Mouse (Mus musculus): ENCODE data around the gene Spag8.

The Spag8 gene

DNA sequence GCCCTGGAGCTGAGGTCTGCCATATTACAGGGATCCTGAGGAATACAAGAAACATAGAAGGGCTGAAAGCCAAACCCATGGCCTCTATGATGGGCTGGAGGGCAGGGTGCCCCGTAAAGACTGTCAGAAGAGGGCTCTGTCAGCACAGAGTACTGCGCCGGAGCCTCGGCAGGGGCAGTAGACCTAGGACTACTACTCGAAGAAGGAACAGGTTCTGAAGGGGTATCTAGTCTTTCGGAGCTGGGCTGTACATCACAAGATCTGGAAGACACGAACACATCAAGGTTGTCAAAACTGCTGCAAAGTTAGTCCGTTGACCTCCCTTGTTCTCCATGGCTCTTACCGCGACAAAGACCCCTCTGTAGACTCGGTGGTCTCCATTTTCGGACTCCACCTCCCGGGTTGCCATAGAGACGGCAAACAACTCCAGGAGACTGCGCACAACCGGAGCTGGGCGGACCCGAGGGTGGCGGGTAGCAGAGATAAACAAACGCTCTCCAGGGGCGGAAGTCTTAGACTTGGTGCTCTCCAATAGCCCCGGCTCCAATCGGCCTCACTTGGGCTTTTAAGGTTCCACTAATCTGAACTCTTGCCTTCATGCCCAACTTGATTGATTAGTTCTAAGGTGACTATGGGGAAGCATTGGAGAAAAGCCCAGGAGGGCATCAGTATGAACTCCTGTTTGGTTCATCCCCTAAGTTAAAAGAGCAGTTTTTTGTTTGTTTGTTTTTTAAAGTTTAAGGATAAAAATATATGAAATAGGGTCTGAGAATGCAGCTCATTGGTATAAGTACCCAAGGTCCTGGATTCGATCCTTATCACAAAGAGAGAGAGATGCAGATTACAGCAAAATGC is at the start of gene Spag8:
Spag8 (minus strand) TSS at position 434 of the 855 bp plus-strand sequence.
- peak; percentile 30 to 34 for DNase-seq (ENCODE audit: low spot score in 2 of 2)

DNA sequence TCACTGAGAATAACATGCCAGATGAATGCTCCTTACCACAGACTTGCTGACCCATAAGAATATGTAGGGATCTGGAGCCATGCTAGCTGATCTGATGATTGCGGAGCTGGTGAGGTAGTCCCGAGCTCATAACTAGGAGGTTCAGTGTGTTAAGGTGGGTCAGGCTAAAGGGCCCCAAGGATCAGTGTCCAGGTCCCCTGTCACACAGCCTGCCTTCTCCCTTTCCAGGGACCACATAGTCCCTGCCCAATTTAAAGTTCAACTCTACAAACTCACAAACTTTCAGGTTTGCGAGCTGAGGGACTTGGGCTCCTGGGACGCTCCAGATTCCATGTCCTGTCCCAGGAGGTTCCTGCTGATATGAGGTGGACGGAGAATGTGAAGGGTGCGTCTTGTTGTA is 47.3 kb upstream of the Spag8 start, which contains the start of gene Olfr70:
Olfr70 (minus strand) TSS at position 101 of the 400 bp plus-strand sequence.
- no peak for DNase-seq (ENCODE audit: low spot score in 2 of 2)

DNA sequence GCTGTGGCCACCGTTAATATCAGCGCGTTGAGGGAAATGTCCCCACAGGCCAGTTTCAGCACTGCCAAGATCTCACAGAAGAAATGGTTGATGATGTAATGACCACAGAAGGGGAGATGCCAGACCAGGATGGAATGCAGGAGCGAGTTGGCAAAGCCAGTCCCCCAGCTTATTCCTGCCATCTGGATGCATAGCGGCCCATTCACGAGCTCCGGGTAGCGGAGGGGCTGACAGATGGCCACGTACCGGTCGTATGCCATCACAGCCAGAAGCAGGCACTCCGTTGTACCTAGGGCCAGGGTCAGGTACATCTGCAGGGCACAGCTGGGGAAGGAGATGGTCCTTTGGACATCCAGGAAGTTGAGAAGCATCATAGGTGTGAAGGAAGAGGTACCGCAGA is 43.2 kb upstream of the Spag8 start:
- DNase-seq (ENCODE audit: low spot score in 2 of 2) = no peak

DNA sequence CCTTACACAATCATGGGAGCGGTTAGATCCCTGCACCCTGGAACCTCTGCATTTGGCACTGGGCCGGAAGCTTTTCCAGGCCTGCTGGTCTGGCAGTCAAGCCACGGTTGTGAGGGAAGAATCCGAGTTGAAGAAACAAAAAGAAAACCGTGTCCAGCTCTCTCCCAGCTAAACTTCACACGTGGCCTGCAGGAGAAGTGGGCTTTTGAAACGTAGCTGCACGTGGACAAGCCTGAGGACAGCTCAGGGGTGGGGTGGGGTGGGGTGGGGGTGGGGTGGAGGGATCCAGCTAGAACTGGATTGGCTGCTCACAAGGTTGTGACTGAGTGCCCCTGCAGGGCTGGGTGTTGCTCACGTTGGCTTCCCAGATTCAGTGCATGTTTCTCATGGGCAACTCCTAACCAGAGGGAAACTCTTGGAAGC is 41.9 kb upstream of the Spag8 start:
- DNase-seq (ENCODE audit: low spot score in 2 of 2) = peak; percentile 64 to 68

- DNase-seq (ENCODE audit: low spot score in 2 of 2) = no peak
Observed at GRCm38 (mm10) chr4:43694439-43695248, 41.2 kb upstream of the Spag8 start.

DNA sequence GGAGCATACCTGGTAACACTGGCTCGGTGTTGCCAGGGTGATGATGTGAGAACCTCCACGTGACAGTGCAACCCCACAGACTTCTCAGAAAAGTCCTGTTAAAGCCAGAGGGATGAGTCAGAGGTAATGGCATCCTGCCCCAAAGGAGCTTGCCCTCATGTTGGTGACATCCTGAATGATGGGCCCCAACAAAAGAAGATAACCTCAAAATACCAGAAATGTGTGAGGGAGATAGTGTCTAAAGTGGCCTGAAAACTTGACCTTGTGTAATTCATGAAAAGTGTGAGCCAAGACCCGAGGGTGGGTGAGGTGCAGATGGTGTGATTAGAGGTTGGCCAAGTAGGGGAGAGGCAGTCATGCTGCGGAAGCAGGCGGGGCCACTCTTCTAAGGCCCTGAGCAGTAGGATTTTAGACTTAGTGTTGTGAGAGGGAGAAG is 40.4 kb upstream of the Spag8 start:
- DNase-seq (ENCODE audit: low spot score in 2 of 2) = peak; percentile 53 to 63

- no peak for DNase-seq (ENCODE audit: low spot score in 2 of 2)
Observed at GRCm38 (mm10) chr4:43691026-43691425, 37.6 kb upstream of the Spag8 start.

DNA sequence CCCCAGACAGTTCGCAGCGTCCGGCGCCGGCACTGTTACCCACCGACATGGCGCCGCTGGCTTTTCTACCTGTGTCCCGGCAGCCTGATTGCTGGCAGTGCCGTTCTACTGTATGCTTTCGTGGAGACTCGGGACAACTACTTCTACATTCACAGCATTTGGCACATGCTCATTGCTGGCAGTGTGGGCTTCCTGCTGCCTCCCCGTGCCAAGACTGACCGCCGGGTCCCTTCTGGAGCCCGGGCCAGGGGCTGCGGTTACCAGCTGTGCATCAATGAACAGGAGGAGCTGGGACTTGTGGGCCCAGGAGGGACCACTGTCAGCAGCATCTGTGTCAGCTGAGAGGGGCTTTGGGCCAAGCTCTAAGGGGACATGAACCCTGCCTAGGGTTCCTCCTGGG is 36.6 kb upstream of the Spag8 start:
- no peak for DNase-seq (ENCODE audit: low spot score in 2 of 2)

DNA sequence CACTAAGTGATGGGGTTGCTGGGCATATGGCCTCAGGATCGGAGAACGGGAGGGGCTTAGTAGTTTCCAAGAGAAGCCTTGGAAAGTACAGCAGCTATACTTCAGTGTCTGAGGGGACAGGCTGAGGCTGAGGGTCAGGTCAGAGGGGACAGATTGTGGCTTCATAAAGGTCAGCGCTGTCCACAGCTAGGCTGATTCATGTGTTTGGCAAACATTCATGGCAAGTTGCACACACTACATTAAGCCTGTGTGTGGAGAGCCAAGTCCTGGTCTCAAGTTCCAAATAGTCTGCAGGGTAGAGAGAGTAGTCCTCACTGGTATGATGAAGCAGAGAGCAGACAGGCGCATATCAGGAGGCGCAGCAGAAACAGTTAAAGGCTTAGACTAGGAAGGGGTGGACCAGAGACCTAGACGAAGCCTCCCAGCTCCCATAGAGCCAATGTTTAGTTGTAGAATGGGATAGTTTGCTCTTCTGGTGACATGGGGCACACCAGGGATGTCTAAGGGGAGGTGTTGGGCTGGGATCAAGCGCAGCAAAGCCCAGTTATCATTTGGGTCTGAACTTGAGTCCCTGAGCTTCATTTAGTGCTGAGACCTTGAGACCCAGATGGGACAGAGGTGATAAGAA is 26.1 kb upstream of the Spag8 start:
- peak in 1 of 2 experiments; percentile 50 for DNase-seq (ENCODE audit: low spot score in 2 of 2)

DNA sequence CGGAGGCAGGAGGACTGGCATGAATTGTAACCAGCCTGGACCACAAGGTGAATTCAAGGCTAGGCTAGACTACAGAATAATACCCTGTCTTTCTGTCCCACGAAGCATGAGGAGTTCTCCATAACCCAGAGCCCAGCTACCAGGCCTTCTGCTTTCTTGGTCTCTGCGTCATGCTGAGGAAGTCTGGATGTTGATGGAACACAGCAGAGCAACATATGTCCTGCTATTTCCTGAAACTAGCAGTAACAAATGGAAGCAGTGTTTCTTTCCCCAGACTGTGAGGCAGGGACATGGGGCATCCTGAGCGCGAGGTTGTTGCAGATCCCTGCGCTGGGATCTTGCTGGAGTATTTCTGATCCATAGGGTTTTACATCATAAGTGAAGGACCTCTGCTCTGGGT is 25.1 kb upstream of the Spag8 start:
- no peak for DNase-seq (ENCODE audit: low spot score in 2 of 2)

DNA sequence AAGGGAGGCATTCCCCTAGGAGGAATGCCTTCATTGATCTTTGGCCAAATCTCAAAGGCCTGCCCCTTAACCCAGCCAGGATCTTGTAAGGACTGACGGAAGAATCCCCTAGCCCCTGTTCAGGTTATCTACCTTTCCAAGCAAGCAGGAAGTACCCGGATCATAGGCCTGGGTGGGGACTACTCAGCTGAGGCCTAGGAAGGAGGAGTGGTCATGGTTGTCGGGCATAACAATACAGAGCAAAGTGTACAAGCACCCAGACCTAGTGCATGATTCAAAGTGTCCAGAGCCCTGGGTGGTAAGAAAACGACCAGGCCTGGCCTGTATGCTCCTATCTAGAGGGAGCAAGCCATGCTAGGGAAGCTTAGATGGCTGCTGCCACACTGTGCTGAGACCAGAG is 22.2 kb upstream of the Spag8 start:
- no peak for DNase-seq (ENCODE audit: low spot score in 2 of 2)

- DNase-seq (ENCODE audit: low spot score in 2 of 2) = no peak
Observed at GRCm38 (mm10) chr4:43674974-43675373, 21.6 kb upstream of the Spag8 start.

GRCm38 (mm10) chr4:43673703-43674102 is 20.3 kb upstream of the Spag8 start:
- no peak for DNase-seq (ENCODE audit: low spot score in 2 of 2)

DNA sequence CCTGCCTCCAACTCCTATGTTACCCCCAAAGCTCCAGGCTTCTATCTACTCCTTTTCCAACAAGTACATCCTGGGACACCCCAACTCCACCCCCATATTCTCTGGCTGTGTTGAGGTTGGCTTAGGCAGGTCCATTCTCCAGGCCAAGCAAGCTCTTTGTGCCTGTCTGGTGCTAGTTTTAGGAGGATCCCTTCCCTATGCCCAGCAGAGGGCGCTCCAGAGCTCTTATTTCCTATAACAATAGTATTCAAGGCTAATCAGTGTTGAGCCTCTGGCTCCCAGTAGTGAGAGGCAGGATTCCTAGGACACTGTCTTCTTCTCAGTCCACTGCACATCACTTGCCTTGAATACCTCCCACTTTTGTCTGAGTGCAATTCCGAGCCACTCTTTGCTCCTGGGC is 18.7 kb upstream of the Spag8 start:
- DNase-seq (ENCODE audit: low spot score in 2 of 2) = peak; percentile 78 to 87

DNA sequence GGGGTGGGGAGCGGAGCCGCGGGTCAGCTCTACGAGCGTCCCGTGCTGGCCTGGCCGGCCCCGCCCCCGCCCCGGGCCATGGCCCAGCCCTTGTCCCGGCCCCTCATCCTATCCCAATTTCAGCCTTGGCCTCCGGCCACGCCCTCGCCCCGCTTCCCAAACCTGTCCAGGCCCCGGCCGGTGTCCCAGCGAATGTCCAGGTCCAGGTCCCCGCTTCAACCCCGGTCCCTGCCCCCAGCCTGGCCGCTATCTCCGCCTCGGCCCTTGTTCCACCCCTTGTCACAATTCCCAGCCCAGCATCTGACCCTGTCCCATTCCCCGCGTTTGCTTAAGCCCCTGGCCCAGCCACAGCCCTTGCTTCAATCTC is 16.0 kb upstream of the Spag8 start:
- DNase-seq (ENCODE audit: low spot score in 2 of 2) = peak in 1 of 2 experiments; percentile 79

GRCm38 (mm10) chr4:43668782-43669427 is 15.5 kb upstream of the Spag8 start, which contains the start of the genes Tmem8b and Fam221b:
Gene Tmem8b, plus strand, starts transcription at chr4:43668971.
Gene Fam221b, minus strand, starts transcription at chr4:43669145.
- DNase-seq (ENCODE audit: low spot score in 2 of 2) = peak; percentile 91 to 92

DNA sequence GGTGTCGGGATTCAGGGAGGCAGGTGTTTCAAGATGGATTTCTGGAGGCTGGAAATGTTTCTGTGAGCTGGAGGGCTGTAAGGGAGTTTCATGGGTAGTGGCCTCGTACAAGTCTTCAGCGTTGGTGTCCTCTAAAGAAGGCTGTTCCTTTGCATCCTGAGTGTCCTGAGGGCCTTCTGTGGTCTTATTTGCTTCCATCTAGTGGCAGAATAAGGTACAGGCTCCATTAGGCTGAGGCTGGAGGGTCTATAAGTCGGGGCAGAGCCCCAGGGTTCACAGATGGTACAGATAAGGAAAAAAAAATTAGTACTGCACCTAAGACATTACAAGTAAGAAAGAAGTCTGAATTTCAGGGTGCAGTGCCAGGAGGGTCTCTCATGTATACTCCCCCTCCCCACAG is 13.0 kb upstream of the Spag8 start:
- no peak for DNase-seq (ENCODE audit: low spot score in 2 of 2)

DNA sequence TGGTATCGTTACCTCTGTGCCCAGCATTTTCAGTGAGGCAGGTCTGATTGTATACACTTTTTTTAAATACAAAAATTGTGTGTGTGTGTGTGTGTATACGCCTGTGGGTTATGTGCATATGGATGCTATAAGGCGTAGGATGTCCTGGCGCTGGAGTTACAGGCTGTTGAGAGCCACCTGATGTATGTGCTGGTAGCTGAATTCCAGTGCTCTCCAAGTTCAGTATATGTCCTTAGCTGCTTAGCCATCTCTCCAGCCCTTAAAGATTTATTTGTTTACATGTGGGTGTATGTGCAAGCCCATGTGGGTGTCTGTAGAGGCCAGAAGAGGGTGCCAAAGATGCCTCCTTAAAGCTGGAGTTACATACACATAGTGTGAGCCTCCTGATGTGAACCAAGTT is 3.8 kb upstream of the Spag8 start:
- no peak for DNase-seq (ENCODE audit: low spot score in 2 of 2)

- DNase-seq (ENCODE audit: low spot score in 2 of 2) = peak; percentile 96 to 98
Observed at GRCm38 (mm10) chr4:43656339-43657109, 3.1 kb upstream of the Spag8 start, which contains the start of gene Hint2. Gene Hint2, minus strand, starts transcription at chr4:43656466.

- DNase-seq (ENCODE audit: low spot score in 2 of 2) = no peak
Observed at GRCm38 (mm10) chr4:43655656-43656338, 2.4 kb upstream of the Spag8 start.

Measured in heart, adult 9 months (tissue).